Mouse (Mus musculus): ENCODE measurements around the gene Atxn7.

GRCm38 (mm10) chr14:14080604-14081194 is 119.5 kb downstream of the Atxn7 start:
- TF ChIP-seq CTCF (IDR thresholded peaks at IDR 0.05; ENCODE audit: borderline replicate concordance, insufficient read depth, low read depth, low read length) (no peak), POLR2A (IDR thresholded peaks at IDR 0.05; ENCODE audit: borderline replicate concordance, insufficient read depth, low read length) (no peak)
